Mouse (Mus musculus) testis, adult 2 months (tissue): ENCODE data around the gene Psmb8.
"Not testable (repeated sequence)": the region's sequence is repeated elsewhere in the genome, so short reads cannot be mapped to it uniquely, and the experiment has no call there.

Experiments
- CTCF ChIP-seq: fragments of 200-500 bp; IDR thresholded peaks from 2 replicates; pipeline ENCODE4 v1.5.1; 2012; ENCODE audit warnings: low read depth, mild to moderate bottlenecking, inconsistent platforms, low read length, moderate library complexity; ENCODE audit not compliant: control insufficient read depth, insufficient read depth, insufficient replicate concordance
- POLR2A ChIP-seq: fragments of 200-500 bp; IDR thresholded peaks from 2 replicates; pipeline ENCODE4 v1.6.1; 2012; ENCODE audit warnings: low read depth, mild to moderate bottlenecking, inconsistent platforms, low read length, moderate library complexity; ENCODE audit not compliant: control insufficient read depth

DNA sequence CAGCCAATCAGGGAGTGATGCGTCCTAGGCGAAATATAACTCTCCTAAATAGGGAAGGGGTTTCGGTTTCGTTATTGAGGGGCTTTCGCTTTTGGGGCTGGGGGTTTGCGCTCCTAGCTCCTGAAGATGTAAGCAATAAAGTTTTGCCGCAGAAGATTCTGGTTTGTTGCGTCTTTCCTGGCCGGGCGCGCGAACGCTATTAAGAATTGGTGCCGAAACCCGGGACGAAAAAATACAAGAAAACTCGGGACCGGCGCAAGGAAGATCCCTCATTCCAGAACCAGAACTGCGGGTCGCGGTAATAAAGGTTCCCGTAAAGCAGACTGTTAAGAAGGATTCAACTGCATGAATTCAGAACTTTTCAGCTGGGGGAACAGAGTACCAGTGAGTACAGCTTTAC is 28.4 kb downstream of the Psmb8 start:
- TF ChIP-seq POLR2A, CTCF: not testable (repeated sequence)
